Mouse (Mus musculus): ENCODE data around the gene Ttc19. TPM values are rescaled to one million over a fixed set of nuclear protein-coding genes. Genes with fewer than 3 reads are reported as not detected.

The Ttc19 gene
- polyA plus RNA-seq (2012; rRNA removed) = 11.7 and 12.2 TPM in 2 replicates

GRCm38 (mm10) chr11:62280675-62281600 lies at the start of gene Ttc19, which contains the start of gene Zswim7:
Gene Ttc19 (plus strand): TSS chr11:62281473.
Gene Zswim7 (minus strand): TSS chr11:62281375.
- Histone ChIP-seq H3K4me1 (replicated peaks; ENCODE audit: control insufficient read depth, insufficient read depth, low read length) (peaks cover 2% of the 10 kb centered on the region; the same call in 1 of the 2 replicates), H3K36me3 (ENCODE audit: control insufficient read depth, insufficient read depth, low read length) (no peaks in the 10 kb centered on the region; the same call in 1 of the 2 replicates), H3K4me3 (ENCODE audit: control insufficient read depth, insufficient read depth, low read length) (peak within 1 kb of the TSS; percentile 87), H3K27ac (ENCODE audit: control insufficient read depth, insufficient read depth, low read length) (peak within 1 kb of the TSS; percentile 76), H3K27me3 (ENCODE audit: control insufficient read depth, insufficient read depth, low read length) (no peaks in the 10 kb centered on the region)
- TF ChIP-seq POLR2A (IDR thresholded peaks at IDR 0.05; ENCODE audit: control insufficient read depth, extremely low read depth, insufficient read depth, low read length, poor library complexity) = peak; percentile 76
- peak; percentile 28; the same call in 1 of the 2 replicates for TF ChIP-seq CTCF (IDR thresholded peaks at IDR 0.05; ENCODE audit: borderline replicate concordance, control insufficient read depth, extremely low read depth, insufficient read depth, low read length, poor library complexity)
- under 1% methylated on average over 68 of the region's 68 CpGs for WGBS
- peak; percentile 88 for DNase-seq

GRCm38 (mm10) chr11:62240631-62241261 lies 40.5 kb upstream of the Ttc19 start:
- 92% methylated on average over 12 of the region's 12 CpGs for WGBS
- no peaks in the 10 kb centered on the region for H3K4me1 ChIP-seq (replicated peaks; ENCODE audit: control insufficient read depth, insufficient read depth, low read length)
- H3K36me3 ChIP-seq (ENCODE audit: control insufficient read depth, insufficient read depth, low read length) = no peaks in the 10 kb centered on the region
- no peak overlapping the region for H3K27ac ChIP-seq (ENCODE audit: control insufficient read depth, insufficient read depth, low read length)
- no peak overlapping the region for H3K4me3 ChIP-seq (ENCODE audit: control insufficient read depth, insufficient read depth, low read length)
- TF ChIP-seq POLR2A (IDR thresholded peaks at IDR 0.05; ENCODE audit: control insufficient read depth, extremely low read depth, insufficient read depth, low read length, poor library complexity) (no peak), CTCF (IDR thresholded peaks at IDR 0.05; ENCODE audit: borderline replicate concordance, control insufficient read depth, extremely low read depth, insufficient read depth, low read length, poor library complexity) (no peak)
- H3K27me3 ChIP-seq (ENCODE audit: control insufficient read depth, insufficient read depth, low read length) = no peaks in the 10 kb centered on the region
- DNase-seq = no peak

GRCm38 (mm10) chr11:62243871-62244270 lies 37.4 kb upstream of the Ttc19 start:
- Histone ChIP-seq H3K4me1 (replicated peaks; ENCODE audit: control insufficient read depth, insufficient read depth, low read length) (peaks cover 7% of the 10 kb centered on the region), H3K27ac (ENCODE audit: control insufficient read depth, insufficient read depth, low read length) (no peak overlapping the region), H3K4me3 (ENCODE audit: control insufficient read depth, insufficient read depth, low read length) (no peak overlapping the region), H3K36me3 (ENCODE audit: control insufficient read depth, insufficient read depth, low read length) (no peaks in the 10 kb centered on the region), H3K27me3 (ENCODE audit: control insufficient read depth, insufficient read depth, low read length) (no peaks in the 10 kb centered on the region; the same call in 1 of the 2 replicates)
- 97% methylated on average over 8 of the region's 8 CpGs for WGBS
- TF ChIP-seq CTCF (IDR thresholded peaks at IDR 0.05; ENCODE audit: borderline replicate concordance, control insufficient read depth, extremely low read depth, insufficient read depth, low read length, poor library complexity) = no peak
- no peak for TF ChIP-seq POLR2A (IDR thresholded peaks at IDR 0.05; ENCODE audit: control insufficient read depth, extremely low read depth, insufficient read depth, low read length, poor library complexity)
- no peak for DNase-seq

- no peaks in the 10 kb centered on the region; the same call in 1 of the 2 replicates for H3K27me3 ChIP-seq (ENCODE audit: control insufficient read depth, insufficient read depth, low read length)
- DNase-seq = no peak
Observed at GRCm38 (mm10) chr11:62244471-62244870, 36.8 kb upstream of the Ttc19 start.

GRCm38 (mm10) chr11:62247759-62248400 lies 33.4 kb upstream of the Ttc19 start:
- H3K36me3 ChIP-seq (ENCODE audit: control insufficient read depth, insufficient read depth, low read length) = no peaks in the 10 kb centered on the region
- H3K4me3 ChIP-seq (ENCODE audit: control insufficient read depth, insufficient read depth, low read length) = peak overlapping the region; percentile 55
- H3K27ac ChIP-seq (ENCODE audit: control insufficient read depth, insufficient read depth, low read length) = no peak overlapping the region
- WGBS = 22% methylated on average over 18 of the region's 18 CpGs
- H3K27me3 ChIP-seq (ENCODE audit: control insufficient read depth, insufficient read depth, low read length) = no peaks in the 10 kb centered on the region; the same call in 1 of the 2 replicates
- TF ChIP-seq POLR2A (IDR thresholded peaks at IDR 0.05; ENCODE audit: control insufficient read depth, extremely low read depth, insufficient read depth, low read length, poor library complexity) (no peak), CTCF (IDR thresholded peaks at IDR 0.05; ENCODE audit: borderline replicate concordance, control insufficient read depth, extremely low read depth, insufficient read depth, low read length, poor library complexity) (no peak)
- peaks cover 23% of the 10 kb centered on the region for H3K4me1 ChIP-seq (replicated peaks; ENCODE audit: control insufficient read depth, insufficient read depth, low read length)
- DNase-seq = no peak

More at GRCm38 (mm10) chr11:62244471-62244870, 36.8 kb upstream of the Ttc19 start:
- no peak overlapping the region for H3K27ac ChIP-seq (ENCODE audit: control insufficient read depth, insufficient read depth, low read length)
- no peak overlapping the region for H3K4me3 ChIP-seq (ENCODE audit: control insufficient read depth, insufficient read depth, low read length)
- peaks cover 13% of the 10 kb centered on the region for H3K4me1 ChIP-seq (replicated peaks; ENCODE audit: control insufficient read depth, insufficient read depth, low read length)
- TF ChIP-seq CTCF (IDR thresholded peaks at IDR 0.05; ENCODE audit: borderline replicate concordance, control insufficient read depth, extremely low read depth, insufficient read depth, low read length, poor library complexity) (no peak), POLR2A (IDR thresholded peaks at IDR 0.05; ENCODE audit: control insufficient read depth, extremely low read depth, insufficient read depth, low read length, poor library complexity) (no peak)
- WGBS = 90% methylated on average over 4 of the region's 4 CpGs
- H3K36me3 ChIP-seq (ENCODE audit: control insufficient read depth, insufficient read depth, low read length) = no peaks in the 10 kb centered on the region
